Mouse (Mus musculus): ENCODE measurements around the gene Gata5.

Gata5 gene

DNA sequence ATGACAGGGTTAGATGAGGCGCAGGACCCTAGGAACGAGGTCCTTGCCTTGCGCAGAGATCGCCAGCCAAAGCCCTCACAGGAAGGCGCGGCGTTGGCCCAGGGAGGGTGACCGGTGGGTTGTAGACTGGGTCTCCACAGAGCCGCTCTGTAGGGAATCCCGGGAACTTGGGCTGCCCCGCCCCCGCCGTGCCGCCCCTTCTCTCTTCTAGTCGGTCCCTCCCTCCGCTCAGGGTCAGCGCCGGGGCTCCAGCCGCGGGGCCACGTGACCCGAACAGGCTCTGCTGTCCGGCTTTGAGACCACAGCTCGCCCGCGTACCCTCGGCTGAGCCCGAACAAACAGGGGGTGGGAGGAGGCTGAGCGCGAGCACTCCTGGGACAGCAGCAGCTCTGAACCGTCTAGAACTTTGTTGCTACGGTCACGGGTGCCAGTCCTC lies at the start of gene Gata5:
TSS of gene Gata5 (minus strand) at position 149 of the 436 bp plus-strand sequence.
- no peak for DNase-seq (ENCODE audit: low read depth, low spot score)

- no peak for DNase-seq (ENCODE audit: low read depth, low spot score)
These were observed 42.2 kb upstream of the Gata5 start for GRCm38 (mm10) chr2:180376730-180377129.

- no peak for DNase-seq (ENCODE audit: low read depth, low spot score)
These were observed 38.8 kb upstream of the Gata5 start for GRCm38 (mm10) chr2:180373256-180373655.

DNA sequence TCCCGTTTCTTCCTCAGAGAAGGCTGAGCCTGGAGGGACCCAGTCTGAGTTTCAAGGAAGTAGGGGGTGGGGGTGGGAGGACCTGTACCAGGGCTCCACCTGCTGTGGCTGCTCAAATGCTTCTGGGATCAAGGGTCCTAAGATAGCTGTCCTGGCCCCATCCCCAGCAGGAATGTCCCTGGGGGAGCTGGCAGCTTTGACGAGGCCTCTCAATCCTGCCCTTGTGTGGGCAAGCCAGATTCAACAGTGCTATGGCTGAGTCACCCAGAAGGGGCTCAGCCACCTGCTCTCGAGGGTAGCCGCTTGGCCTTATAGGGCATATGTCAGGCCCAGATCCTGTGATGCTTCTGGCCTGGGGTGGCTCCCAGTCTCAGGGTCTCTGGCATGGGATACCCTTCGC lies 33.9 kb upstream of the Gata5 start:
- no peak for DNase-seq (ENCODE audit: low read depth, low spot score)

DNA sequence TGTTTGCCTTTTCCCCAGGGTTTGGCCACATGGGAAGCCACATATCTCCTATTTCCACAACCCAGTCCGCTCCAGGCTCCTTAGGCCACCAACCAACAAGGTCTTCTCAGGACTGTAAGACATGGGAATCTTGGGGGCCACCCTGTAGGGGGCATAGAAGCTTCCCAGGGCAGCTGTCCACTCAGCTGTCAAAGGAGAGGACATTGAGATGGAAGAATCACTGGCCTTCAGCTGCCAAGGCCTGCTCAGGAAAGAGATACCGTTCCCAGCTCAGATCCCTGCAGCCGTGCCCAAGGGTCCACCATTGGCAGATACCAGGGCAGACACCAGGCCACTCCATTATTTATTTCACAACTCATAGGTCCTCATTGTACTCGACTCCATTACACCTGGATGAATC lies 32.9 kb upstream of the Gata5 start:
- DNase-seq (ENCODE audit: low read depth, low spot score): no peak

DNA sequence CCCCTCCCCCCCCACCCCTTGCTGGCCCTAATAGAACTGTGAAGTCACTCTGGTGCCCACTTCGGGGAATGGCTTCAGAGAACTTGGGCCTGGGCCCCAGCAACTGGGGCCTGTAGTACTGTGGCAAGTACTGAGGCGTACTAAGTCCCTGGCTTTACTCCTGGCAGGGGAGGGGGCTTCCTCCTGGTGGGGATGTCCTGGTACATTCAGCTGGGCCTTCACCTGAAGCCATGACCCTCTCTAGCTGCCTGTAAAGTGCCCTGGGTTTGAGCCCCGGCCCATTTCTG lies 28.9 kb upstream of the Gata5 start:
- DNase-seq (ENCODE audit: low read depth, low spot score): no peak

DNA sequence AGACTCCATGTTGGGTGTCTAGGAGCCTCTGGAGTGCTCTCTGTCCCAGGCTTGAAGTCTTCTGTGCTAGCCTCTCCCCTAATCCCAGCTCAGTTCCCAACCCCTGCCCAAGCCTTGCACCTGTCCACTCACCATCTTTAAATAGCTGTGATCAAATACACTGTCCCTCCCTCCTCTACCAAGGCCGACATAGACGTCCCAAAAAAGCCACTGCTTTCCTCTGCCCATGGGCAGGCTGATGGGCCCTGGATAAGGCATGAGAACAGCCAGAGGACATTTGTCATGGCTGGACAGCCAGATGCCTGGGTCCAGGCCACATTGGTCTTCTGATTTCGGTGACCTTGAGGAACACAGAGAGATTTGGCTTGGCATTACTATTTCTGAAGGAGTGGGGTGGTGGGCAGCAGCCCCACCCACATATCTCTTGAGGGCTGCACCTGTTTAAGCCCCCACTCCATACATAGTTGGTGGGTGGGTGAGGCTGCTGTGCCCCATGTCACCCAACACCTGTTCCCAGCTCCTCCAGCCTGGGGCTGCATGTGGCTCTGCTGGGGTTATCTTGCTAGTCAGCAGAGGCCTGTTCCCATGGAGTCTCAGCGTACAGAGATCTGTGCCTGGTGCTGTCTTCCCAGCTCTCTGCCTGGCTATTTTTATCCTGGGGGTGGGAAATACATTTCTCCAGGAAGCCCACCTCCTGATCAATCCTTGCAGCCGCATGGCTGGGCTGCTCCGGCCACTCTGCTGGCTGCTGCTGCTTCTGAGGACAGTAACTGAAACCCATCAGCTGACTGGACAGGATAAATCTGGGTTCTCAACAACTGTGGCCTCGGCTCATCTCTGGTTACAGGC lies 28.3 kb upstream of the Gata5 start:
- no peak for DNase-seq (ENCODE audit: low read depth, low spot score)

DNA sequence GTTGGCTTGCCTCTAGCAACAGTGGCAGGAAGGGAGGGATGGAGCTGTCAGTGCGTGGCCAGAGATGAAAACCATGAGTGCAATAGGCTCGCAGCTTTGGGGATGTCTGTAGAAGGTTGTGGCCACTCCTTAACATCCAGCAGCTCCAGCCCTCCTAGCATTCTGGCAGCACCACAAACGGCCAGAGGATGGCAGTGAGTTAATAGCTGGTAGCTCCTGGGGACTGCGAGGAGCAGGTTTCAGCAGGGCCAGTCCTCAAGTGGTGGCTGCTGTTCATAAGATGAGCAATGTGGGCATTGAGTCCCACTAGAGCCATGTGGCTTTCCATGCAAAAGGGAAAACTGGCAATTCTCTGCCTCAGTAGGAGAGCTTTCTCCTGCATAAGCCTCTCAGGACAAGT lies 24.6 kb upstream of the Gata5 start:
- DNase-seq (ENCODE audit: low read depth, low spot score): no peak

DNA sequence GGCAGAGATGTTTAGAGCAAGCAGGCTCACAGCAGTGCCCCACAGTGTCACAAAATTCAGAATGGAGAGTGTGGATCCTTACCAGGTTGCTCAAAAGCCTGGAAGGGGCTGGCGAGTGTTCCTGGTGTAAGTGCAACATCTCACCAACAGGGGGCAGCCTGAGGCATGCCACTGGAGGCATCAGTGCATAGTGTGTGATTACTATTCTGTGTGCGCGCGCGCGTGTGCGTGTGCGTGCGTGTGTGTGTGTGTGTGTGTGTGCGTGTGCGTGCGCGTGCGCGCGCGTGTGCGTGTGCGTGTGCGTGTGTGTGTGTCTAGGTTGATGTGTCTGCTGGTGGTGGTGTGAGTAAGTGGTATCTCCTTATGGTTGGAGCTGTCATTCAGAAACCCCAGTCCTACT lies 18.8 kb upstream of the Gata5 start:
- no peak for DNase-seq (ENCODE audit: low read depth, low spot score)

DNA sequence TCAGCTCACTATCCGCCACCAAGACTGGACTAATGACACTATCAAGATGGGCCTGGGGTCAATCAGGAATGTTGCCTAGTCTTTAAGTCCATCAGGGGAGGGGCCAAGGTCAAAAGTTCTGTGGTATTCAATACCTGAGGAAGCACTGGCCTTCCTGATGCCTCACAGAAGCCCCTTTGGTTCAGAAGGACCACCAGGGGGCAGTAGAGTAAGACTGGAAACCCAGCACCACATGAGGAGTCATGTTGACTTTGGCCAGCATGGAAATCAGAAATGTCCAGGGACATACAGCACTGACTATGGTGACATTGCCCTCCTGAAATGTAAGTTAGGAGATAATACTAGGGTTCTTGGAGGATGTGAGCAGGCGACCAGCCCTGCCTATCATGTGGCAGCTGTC lies 16.2 kb upstream of the Gata5 start:
- DNase-seq (ENCODE audit: low read depth, low spot score): no peak

GRCm38 (mm10) chr2:180346820-180347497 lies 12.5 kb upstream of the Gata5 start:
- DNase-seq (ENCODE audit: low read depth, low spot score): peak; percentile 20

DNA sequence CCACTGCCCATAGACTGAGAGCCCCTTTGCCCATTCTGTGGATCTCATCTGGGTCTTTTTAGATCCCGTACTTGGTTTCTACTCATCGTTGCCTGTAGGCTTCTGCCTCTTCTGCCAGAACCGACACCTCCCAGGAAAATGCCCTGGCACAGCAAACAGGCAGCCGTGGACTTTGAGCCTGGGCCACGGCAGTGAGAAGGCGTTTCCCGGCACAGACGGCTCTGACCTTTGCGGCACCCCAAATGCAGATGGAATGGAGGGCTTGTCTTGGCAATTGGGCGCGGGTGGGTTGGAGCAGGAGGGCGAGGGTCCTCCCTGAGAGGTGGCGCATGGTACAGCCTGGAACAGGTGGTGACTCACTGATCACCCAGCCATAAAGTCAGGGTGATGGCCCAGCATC lies 8.6 kb upstream of the Gata5 start:
- DNase-seq (ENCODE audit: low read depth, low spot score): no peak

DNA sequence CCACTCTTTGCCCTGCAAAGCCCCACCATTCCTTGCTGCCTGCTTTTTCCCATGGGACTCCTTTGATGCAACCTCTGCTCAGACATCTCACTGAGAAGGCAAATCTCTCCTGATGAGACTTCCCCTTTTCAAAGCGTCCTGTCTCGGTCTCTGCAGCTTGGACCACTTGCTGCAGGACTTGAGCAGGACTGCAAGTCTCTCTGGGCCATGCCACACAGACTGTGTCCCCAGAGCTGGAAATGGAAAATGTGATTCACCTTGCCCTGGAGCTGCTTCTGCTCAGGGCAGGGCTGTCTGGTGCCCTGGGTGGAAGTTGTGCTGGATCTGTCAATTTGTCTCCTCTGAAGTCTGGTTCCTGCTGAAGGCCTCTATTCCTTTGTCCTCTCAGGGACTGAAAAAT lies 7.7 kb upstream of the Gata5 start:
- DNase-seq (ENCODE audit: low read depth, low spot score): no peak

- no peak for DNase-seq (ENCODE audit: low read depth, low spot score)
These were observed 6.7 kb upstream of the Gata5 start for GRCm38 (mm10) chr2:180341229-180341628.

DNA sequence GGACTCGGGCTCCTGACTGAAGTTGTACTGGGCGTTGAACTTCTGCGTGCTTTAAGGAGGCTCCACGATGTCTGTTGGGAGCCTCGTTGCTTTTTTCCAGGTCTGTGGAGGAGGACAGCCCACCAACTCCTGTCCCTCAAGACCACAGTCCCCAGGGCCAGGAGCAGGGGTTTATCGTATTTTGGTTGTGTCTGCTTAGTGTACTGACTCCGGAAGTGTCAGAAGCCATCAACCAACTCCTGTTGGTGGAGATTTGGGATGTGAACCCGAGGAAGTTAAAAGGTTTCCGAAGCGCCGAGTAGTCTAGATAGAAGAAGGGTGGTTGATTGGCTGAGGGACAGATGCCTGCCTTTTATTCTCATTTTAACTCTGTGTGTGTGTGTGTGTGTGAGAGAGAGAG lies 5.4 kb upstream of the Gata5 start:
- no peak for DNase-seq (ENCODE audit: low read depth, low spot score)

DNA sequence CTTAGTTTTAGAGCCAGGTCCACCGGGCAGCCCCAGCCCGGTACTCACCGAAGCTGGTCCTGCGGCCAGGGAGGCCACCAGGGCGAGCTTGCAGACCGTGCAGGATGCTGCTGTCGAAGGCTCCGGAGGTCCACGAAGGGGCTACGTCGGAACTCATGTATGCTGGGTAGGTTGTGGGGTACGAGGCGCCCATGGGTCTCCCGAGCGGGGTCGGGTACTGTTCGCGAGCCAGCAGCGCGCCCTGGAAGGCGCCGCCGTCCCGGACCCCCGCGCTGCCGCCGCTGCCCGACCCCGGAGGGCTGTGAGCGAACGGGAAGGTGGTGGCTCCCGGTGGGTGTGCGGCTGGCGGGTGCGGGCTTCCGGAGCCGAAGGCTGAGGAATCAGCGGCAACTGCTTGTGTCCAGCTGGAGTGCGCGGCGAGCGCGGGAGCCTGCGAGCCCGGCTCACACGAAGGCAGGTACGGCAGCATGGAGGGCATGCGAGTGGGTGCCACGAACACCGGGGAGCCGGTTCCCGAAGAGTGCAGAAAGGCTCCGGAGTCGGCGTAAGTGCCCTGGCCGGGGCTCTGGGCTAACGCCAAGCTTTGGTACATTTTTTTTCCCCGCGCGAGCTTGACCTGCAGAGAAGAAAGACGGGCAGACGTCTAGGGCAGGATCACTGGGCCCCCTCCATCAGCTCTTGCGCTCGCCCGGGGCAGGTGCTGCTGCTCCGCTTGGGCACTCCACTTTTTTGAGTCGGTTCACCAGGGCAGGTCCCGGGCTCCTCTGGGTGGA lies 535 bp downstream of the Gata5 start:
- DNase-seq (ENCODE audit: low read depth, low spot score): no peak

- DNase-seq (ENCODE audit: low read depth, low spot score): no peak
These were observed 5.0 kb downstream of the Gata5 start for GRCm38 (mm10) chr2:180329466-180329865.

DNA sequence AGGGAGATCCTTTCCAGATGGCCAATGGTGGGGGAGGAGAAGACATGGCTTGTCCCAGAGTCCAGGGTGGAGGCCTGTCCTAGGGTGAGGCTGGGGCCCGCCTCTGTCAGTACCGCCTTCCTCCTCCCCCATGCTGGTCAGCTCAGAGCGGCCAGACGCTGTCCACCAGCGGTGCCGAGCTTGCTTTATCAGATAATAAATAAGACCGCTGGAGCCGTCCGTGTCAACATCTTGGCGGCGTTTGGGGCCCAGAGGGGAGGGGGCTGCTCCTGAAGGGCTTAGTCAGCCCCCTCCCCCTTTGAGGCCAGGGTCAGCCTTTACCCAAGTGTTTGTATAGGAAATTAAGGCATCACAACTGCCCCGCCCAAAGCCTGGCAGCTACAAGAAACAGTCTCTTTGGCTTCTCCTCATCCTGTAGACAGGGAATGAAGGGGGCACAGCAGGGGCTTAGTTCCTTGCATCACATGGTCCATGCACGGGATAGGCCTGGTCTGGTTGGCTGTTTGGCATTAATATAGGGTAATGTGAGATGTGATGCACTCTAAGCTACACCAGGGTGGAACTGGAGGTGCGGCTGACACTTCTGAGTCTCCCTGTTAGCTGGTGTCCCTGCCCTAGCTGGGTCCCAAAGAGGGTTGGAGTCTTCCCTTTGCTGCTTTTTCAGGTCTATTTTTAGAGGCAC lies 11.7 kb downstream of the Gata5 start:
- DNase-seq (ENCODE audit: low read depth, low spot score): no peak

- no peak for DNase-seq (ENCODE audit: low read depth, low spot score)
These were observed 14.3 kb downstream of the Gata5 start for GRCm38 (mm10) chr2:180320216-180320615.

GRCm38 (mm10) chr2:180317591-180317990 lies 16.9 kb downstream of the Gata5 start:
- no peak for DNase-seq (ENCODE audit: low read depth, low spot score)

DNA sequence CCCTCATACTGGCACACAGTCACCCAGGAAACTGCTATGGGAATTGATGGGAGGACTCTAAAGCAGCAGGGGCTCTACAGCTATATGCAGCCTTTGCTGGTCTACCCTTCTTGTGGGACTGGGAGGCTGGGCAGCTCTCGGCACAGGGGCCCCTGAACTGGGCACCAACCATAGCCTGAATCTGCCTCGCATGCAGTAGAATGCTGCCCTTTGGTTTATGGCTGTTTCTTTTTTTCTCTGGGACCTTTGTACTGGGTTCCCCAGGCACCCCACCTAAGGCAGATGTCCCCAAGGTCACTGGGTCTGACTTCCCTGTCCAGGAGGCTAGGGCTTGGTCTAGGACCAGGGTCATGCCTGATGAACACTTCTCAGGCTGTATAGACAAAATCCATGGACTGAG lies 20.2 kb downstream of the Gata5 start:
- no peak for DNase-seq (ENCODE audit: low read depth, low spot score)

GRCm38 (mm10) chr2:180311147-180311546 lies 23.4 kb downstream of the Gata5 start:
- no peak for DNase-seq (ENCODE audit: low read depth, low spot score)

All from brain, embryonic 18.5 days (tissue).